Comparison of ENCODE assay signal across 30 mouse cellular contexts in the genomic region with DNA sequence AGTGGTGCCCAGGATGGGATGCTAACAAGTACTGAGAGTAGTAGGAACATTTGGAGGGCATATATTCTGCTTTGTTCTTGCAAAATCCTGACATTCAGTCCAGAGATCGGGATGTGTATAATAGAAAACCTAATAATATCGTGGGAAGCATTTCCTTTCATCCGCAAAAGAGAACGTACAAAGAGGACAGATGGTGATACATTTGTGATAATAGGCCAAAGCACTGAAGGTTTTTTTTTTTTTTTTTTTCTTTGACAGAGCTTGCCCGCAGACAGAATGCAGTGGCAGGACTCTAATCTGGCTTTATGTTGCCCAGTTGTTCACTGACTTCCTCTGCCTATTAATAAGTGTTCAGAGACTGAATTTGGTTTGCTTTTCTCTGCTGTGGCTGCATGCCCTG.
DNase-seq lines count a peak whose midpoint lies in the region; ATAC-seq and TF ChIP-seq lines count a peak whose summit lies in the region.
"Had no signal": no experiment of that assay in that cellular context is flagged by ENCODE, and none has a peak within 500 bp of the region (broad histone marks: within the 10 kb centered on the region; RNA-seq: fewer than 3 reads in every experiment).

No protein-coding gene starts in this region.

- no peaks in the 10 kb centered on the region for H3K36me3 ChIP-seq in forebrain, embryonic 16.5 days (ENCODE audit: control insufficient read depth, insufficient read depth)
- H3K36me3 ChIP-seq in forebrain, embryonic 11.5 days (ENCODE audit: control insufficient read depth, insufficient read depth, low read length): no peaks in the 10 kb centered on the region
- no peaks in the 10 kb centered on the region for H3K36me3 ChIP-seq in midbrain, embryonic 13.5 days
- H3K36me3 ChIP-seq in midbrain, embryonic 11.5 days (ENCODE audit: control insufficient read depth, insufficient read depth, low read length): no peaks in the 10 kb centered on the region
- no peaks in the 10 kb centered on the region for H3K36me3 ChIP-seq in midbrain, embryonic 16.5 days (ENCODE audit: control insufficient read depth, insufficient read depth, low read length)
- H3K36me3 ChIP-seq: embryonic facial prominence, embryonic 12.5 days; G1E; heart, embryonic 12.5 days; hindbrain, embryonic 13.5 days; liver, embryonic 12.5 days had no signal

- 0 out of 2 replicates have a peak, but pooled peaks have one; percentile 13 for ATAC-seq in forebrain, embryonic 16.5 days
- no peak for ATAC-seq in forebrain, embryonic 11.5 days (replicated peaks; ENCODE audit: low FRiP score)
- ATAC-seq in midbrain, embryonic 13.5 days: no peak
- ATAC-seq in midbrain, embryonic 11.5 days (ENCODE audit: low FRiP score): no peak
- ATAC-seq in midbrain, embryonic 16.5 days: 0 out of 2 replicates have a peak, but pooled peaks have one; percentile 58
- ATAC-seq: inflammation-experienced regulatory T-cells, adult 6 months; liver, embryonic 12.5 days; liver, postnatal 0 days had no signal

- TF ChIP-seq CTCF in cerebellum, adult 2 months (IDR thresholded peaks at IDR 0.05; ENCODE audit: borderline replicate concordance, insufficient read depth, low read depth, low read length): no peak

- H3K9ac ChIP-seq in forebrain, embryonic 16.5 days (replicated peaks; ENCODE audit: low read depth, low read length): no peak overlapping the region
- no peak overlapping the region for H3K9ac ChIP-seq in forebrain, embryonic 11.5 days (ENCODE audit: low read length)
- no peak overlapping the region for H3K9ac ChIP-seq in midbrain, embryonic 13.5 days (replicated peaks)
- H3K9ac ChIP-seq in midbrain, embryonic 11.5 days (ENCODE audit: low read length): no peak overlapping the region
- H3K9ac ChIP-seq in midbrain, embryonic 16.5 days (ENCODE audit: low read depth, low read length): no peak overlapping the region
- H3K9ac ChIP-seq: embryonic facial prominence, embryonic 12.5 days; heart, embryonic 12.5 days; hindbrain, embryonic 13.5 days; liver, embryonic 12.5 days; liver, postnatal 0 days had no signal

- TF ChIP-seq POLR2A in cerebellum, adult 2 months (IDR thresholded peaks at IDR 0.05; ENCODE audit: borderline replicate concordance, insufficient read depth, low read length): no peak

- H3K4me3 ChIP-seq in cerebellum, adult 2 months (replicated peaks; ENCODE audit: insufficient read depth, low read depth, low read length): no peak overlapping the region
- no peak overlapping the region for H3K4me3 ChIP-seq in forebrain, embryonic 16.5 days (replicated peaks; ENCODE audit: low read length)
- H3K4me3 ChIP-seq in forebrain, embryonic 11.5 days (ENCODE audit: low read depth, low read length): no peak overlapping the region
- H3K4me3 ChIP-seq in midbrain, embryonic 13.5 days (replicated peaks): no peak overlapping the region
- no peak overlapping the region for H3K4me3 ChIP-seq in midbrain, embryonic 11.5 days (ENCODE audit: low read depth, low read length)
- no peak overlapping the region for H3K4me3 ChIP-seq in midbrain, embryonic 16.5 days (ENCODE audit: low read depth, low read length)
- H3K4me3 ChIP-seq: embryonic facial prominence, embryonic 12.5 days; heart, adult 2 months; heart, embryonic 12.5 days; hindbrain, embryonic 13.5 days; liver, embryonic 12.5 days; megakaryocyte, embryonic 14.5 days had no signal

- 15% methylated on average over 5 of the region's 5 CpGs for WGBS in cerebellum, adult 2 months
- WGBS in forebrain, embryonic 16.5 days: 39% methylated on average over 5 of the region's 5 CpGs
- 78% methylated on average over 5 of the region's 5 CpGs for WGBS in forebrain, embryonic 11.5 days
- WGBS in midbrain, embryonic 13.5 days: 49% methylated on average over 5 of the region's 5 CpGs
- 71% methylated on average over 5 of the region's 5 CpGs for WGBS in midbrain, embryonic 11.5 days
- 33% methylated on average over 5 of the region's 5 CpGs for WGBS in midbrain, embryonic 16.5 days

- DNase-seq in cerebellum, adult 2 months: peak; percentile 9 to 12
- no peak for DNase-seq in cerebellum, postnatal 4 days (ENCODE audit: low spot score in 2 of 2)
- no peak for DNase-seq in forebrain, embryonic 11.5 days (ENCODE audit: low spot score)
- no peak for DNase-seq in midbrain, embryonic 11.5 days (ENCODE audit: low spot score, missing footprints)
- DNase-seq: adrenal gland, adult 8-10 months; cerebellum, adult 11-12 months; cerebellum, postnatal 36 days; embryo, embryonic 11 days; heart, adult 2 months; heart, postnatal 4 days; kidney, adult 11 months; kidney, postnatal 14 days; left cerebral cortex, postnatal 4 days; liver, postnatal 0 days; lung, postnatal 4 days; right cerebral cortex, adult 18-20 months; right cerebral cortex, postnatal 4 days; thymus, adult 18-20 months; thymus, postnatal 4 days had no signal

- H3K27me3 ChIP-seq in cerebellum, adult 2 months (ENCODE audit: control insufficient read depth, insufficient read depth, low read length): no peaks in the 10 kb centered on the region
- no peaks in the 10 kb centered on the region for H3K27me3 ChIP-seq in forebrain, embryonic 16.5 days (replicated peaks; ENCODE audit: control insufficient read depth, insufficient read depth, low read length)
- H3K27me3 ChIP-seq in forebrain, embryonic 11.5 days (ENCODE audit: control insufficient read depth, insufficient read depth, low read length): no peaks in the 10 kb centered on the region
- H3K27me3 ChIP-seq in midbrain, embryonic 13.5 days: no peaks in the 10 kb centered on the region
- no peaks in the 10 kb centered on the region for H3K27me3 ChIP-seq in midbrain, embryonic 11.5 days (ENCODE audit: control insufficient read depth, insufficient read depth, low read length)
- no peaks in the 10 kb centered on the region for H3K27me3 ChIP-seq in midbrain, embryonic 16.5 days (ENCODE audit: control insufficient read depth, insufficient read depth, low read depth, low read length)
- H3K27me3 ChIP-seq: embryonic facial prominence, embryonic 12.5 days; heart, embryonic 12.5 days; hindbrain, embryonic 13.5 days; liver, embryonic 12.5 days; megakaryocyte, embryonic 14.5 days had no signal

- H3K9me3 ChIP-seq in forebrain, embryonic 16.5 days (ENCODE audit: control insufficient read depth, low read length): no peaks in the 10 kb centered on the region
- no peaks in the 10 kb centered on the region for H3K9me3 ChIP-seq in forebrain, embryonic 11.5 days (ENCODE audit: control insufficient read depth, low read length)
- H3K9me3 ChIP-seq in midbrain, embryonic 13.5 days: no peaks in the 10 kb centered on the region
- H3K9me3 ChIP-seq in midbrain, embryonic 11.5 days (ENCODE audit: control insufficient read depth, low read length): no peaks in the 10 kb centered on the region
- H3K9me3 ChIP-seq in midbrain, embryonic 16.5 days (replicated peaks; ENCODE audit: control insufficient read depth, low read length, poor library complexity, severe bottlenecking): no peaks in the 10 kb centered on the region
- H3K9me3 ChIP-seq: embryonic facial prominence, embryonic 12.5 days; heart, embryonic 12.5 days; hindbrain, embryonic 13.5 days; liver, embryonic 12.5 days had no signal

- H3K27ac ChIP-seq in cerebellum, adult 2 months (ENCODE audit: insufficient read depth, low read length): no peak overlapping the region
- H3K27ac ChIP-seq in forebrain, embryonic 16.5 days (ENCODE audit: low read length): no peak overlapping the region
- H3K27ac ChIP-seq in forebrain, embryonic 11.5 days (ENCODE audit: low read depth, low read length): no peak overlapping the region
- 0 out of 2 replicates have a peak overlapping the region, but pooled peaks have one; percentile 44 for H3K27ac ChIP-seq in midbrain, embryonic 13.5 days
- H3K27ac ChIP-seq in midbrain, embryonic 11.5 days (ENCODE audit: low read depth, low read length): no peak overlapping the region
- no peak overlapping the region; the same call in 1 of the 2 replicates for H3K27ac ChIP-seq in midbrain, embryonic 16.5 days (ENCODE audit: low read length)
- H3K27ac ChIP-seq: embryonic facial prominence, embryonic 12.5 days; heart, adult 2 months; hindbrain, embryonic 13.5 days; liver, embryonic 12.5 days; stomach, postnatal 0 days had no signal

- H3K4me2 ChIP-seq in forebrain, embryonic 16.5 days (ENCODE audit: low read length): no peak overlapping the region
- H3K4me2 ChIP-seq in forebrain, embryonic 11.5 days (ENCODE audit: low read depth, low read length, severe bottlenecking): no peak overlapping the region
- no peak overlapping the region for H3K4me2 ChIP-seq in midbrain, embryonic 13.5 days (replicated peaks)
- H3K4me2 ChIP-seq in midbrain, embryonic 11.5 days: no peak overlapping the region
- H3K4me2 ChIP-seq in midbrain, embryonic 16.5 days (ENCODE audit: low read length): no peak overlapping the region
- H3K4me2 ChIP-seq: embryonic facial prominence, embryonic 12.5 days; heart, embryonic 12.5 days; hindbrain, embryonic 13.5 days; liver, embryonic 12.5 days had no signal

- no peaks in the 10 kb centered on the region for H3K4me1 ChIP-seq in cerebellum, adult 2 months (ENCODE audit: control insufficient read depth, insufficient read depth, low read length)
- 0 out of 2 replicates have a peak, but pooled peaks cover 2% of the 10 kb centered on the region for H3K4me1 ChIP-seq in forebrain, embryonic 16.5 days (replicated peaks; ENCODE audit: control insufficient read depth, insufficient read depth, low read length)
- H3K4me1 ChIP-seq in forebrain, embryonic 11.5 days (replicated peaks; ENCODE audit: control insufficient read depth, insufficient read depth, low read length): no peaks in the 10 kb centered on the region
- H3K4me1 ChIP-seq in midbrain, embryonic 13.5 days (replicated peaks): peaks cover 8% of the 10 kb centered on the region
- H3K4me1 ChIP-seq in midbrain, embryonic 11.5 days (ENCODE audit: control insufficient read depth, insufficient read depth, low read length): no peaks in the 10 kb centered on the region
- H3K4me1 ChIP-seq in midbrain, embryonic 16.5 days (ENCODE audit: control insufficient read depth, insufficient read depth, low read length): peaks cover 6% of the 10 kb centered on the region; the same call in 1 of the 2 replicates
- H3K4me1 ChIP-seq: embryonic facial prominence, embryonic 12.5 days; heart, embryonic 12.5 days; liver, embryonic 12.5 days; megakaryocyte, embryonic 14.5 days had no signal

Comparison
In these comparisons a context has a peak if more than half of its experiments do, and no peak if none do; other contexts are left out.
1. DNase-seq: peak in cerebellum, adult 2 months (2 of 2); none in cerebellum, postnatal 4 days (0 of 2), forebrain, embryonic 11.5 days (single experiment) and midbrain, embryonic 11.5 days (single experiment).
2. ATAC-seq: peak in forebrain, embryonic 16.5 days (single experiment) and midbrain, embryonic 16.5 days (single experiment); none in forebrain, embryonic 11.5 days (single experiment), midbrain, embryonic 13.5 days (single experiment) and midbrain, embryonic 11.5 days (single experiment).